In the genomic region with DNA sequence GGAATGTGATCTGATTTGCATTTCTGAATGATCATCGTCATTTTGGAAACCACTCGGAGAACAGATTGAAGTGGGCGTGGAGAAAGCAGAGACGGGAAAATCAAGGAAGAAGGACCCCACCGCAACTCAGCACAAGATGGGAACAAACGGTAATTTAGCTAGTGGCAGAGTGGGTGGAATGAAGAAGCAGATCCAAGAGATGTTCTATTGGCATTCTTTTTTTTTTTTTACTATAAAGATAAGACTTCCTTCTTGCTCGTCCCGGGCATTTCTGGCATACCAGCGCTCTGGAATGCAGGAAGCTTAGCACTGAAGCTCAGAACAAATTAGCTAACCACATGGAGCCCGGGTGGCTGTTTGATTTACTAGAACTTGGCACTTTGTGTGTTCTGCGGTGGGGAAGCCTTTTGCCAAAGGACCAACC, we compare ENCODE assay signal across 9 mouse cellular contexts.
A peak's percentile ranks its signal among the peaks of the same experiment; 100 is the strongest.
DNase-seq lines count a peak whose midpoint lies in the region; ATAC-seq and TF ChIP-seq lines count a peak whose summit lies in the region.
"Had no signal": no experiment of that assay in that cellular context is flagged by ENCODE, and none has a peak within 500 bp of the region (broad histone marks: within the 10 kb centered on the region; RNA-seq: fewer than 3 reads in every experiment).

No protein-coding gene starts in this region.

- no peak for TF ChIP-seq POLR2A in lung, adult 2 months (IDR thresholded peaks at IDR 0.05; ENCODE audit: borderline replicate concordance, extremely low read depth, low read depth, low read length)

- H3K27ac ChIP-seq in heart, embryonic 16.5 days (ENCODE audit: low read length), result peak overlapping the region; percentile 86

- H3K36me3 ChIP-seq in heart, embryonic 16.5 days (ENCODE audit: control insufficient read depth, insufficient read depth), result no peaks in the 10 kb centered on the region

- peak; percentile 65 to 76 for DNase-seq in lung, adult 18-20 months
- DNase-seq in lung, adult 2 months, result no peak
- DNase-seq in layer of hippocampus, adult 8-10 months (ENCODE audit: low spot score in 2 of 2), result peak; percentile 56 to 64
- DNase-seq in right cerebral cortex, postnatal 14 days, result peak; percentile 26
- DNase-seq in testis, postnatal 10 days (ENCODE audit: low spot score), result no peak
- DNase-seq in testis, postnatal 14 days (ENCODE audit: low spot score), result no peak
- DNase-seq: forebrain, postnatal 0 days had no signal

- ATAC-seq in heart, embryonic 16.5 days (replicated peaks; ENCODE audit: extremely low read depth, insufficient read depth, low FRiP score), result no peak
- no peak for ATAC-seq in CD4-positive, CD25-positive, alpha-beta regulatory T cell, adult 4 months
- ATAC-seq: forebrain, postnatal 0 days had no signal

- H3K4me3 ChIP-seq in lung, adult 2 months (replicated peaks; ENCODE audit: extremely low read depth, low read depth, low read length), result no peak overlapping the region
- no peak overlapping the region for H3K4me3 ChIP-seq in heart, embryonic 16.5 days (ENCODE audit: low read length)

- peak overlapping the region; percentile 53 for H3K9ac ChIP-seq in heart, embryonic 16.5 days (ENCODE audit: low read length)
- H3K9ac ChIP-seq: forebrain, postnatal 0 days had no signal

- 23% methylated on average over 11 of the region's 11 CpGs for WGBS in lung, adult 2 months
- 30% methylated on average over 11 of the region's 11 CpGs for WGBS in heart, embryonic 16.5 days

- H3K9me3 ChIP-seq in heart, embryonic 16.5 days (replicated peaks; ENCODE audit: control insufficient read depth, low read length), result no peaks in the 10 kb centered on the region

- peak overlapping the region; percentile 43 for H3K4me2 ChIP-seq in heart, embryonic 16.5 days (ENCODE audit: low read depth, low read length)

- H3K4me1 ChIP-seq in lung, adult 2 months (ENCODE audit: control insufficient read depth, insufficient read depth, low read length), result peaks cover 32% of the 10 kb centered on the region
- peaks cover 52% of the 10 kb centered on the region for H3K4me1 ChIP-seq in heart, embryonic 16.5 days (ENCODE audit: control insufficient read depth, insufficient read depth, low read length)

- TF ChIP-seq CTCF in lung, adult 2 months (IDR thresholded peaks at IDR 0.05; ENCODE audit: insufficient read depth, low read length), result no peak

- no peaks in the 10 kb centered on the region for H3K27me3 ChIP-seq in heart, embryonic 16.5 days (ENCODE audit: control insufficient read depth, insufficient read depth, low read length)

Comparison
In these comparisons a context has a peak if more than half of its experiments do, and no peak if none do; other contexts are left out.
1. DNase-seq: peak in lung, adult 18-20 months (2 of 2), layer of hippocampus, adult 8-10 months (2 of 2) and right cerebral cortex, postnatal 14 days (single experiment); none in lung, adult 2 months (single experiment), testis, postnatal 10 days (single experiment) and testis, postnatal 14 days (single experiment).